Mouse (Mus musculus): ENCODE data around the gene C1ql1. TPM values are rescaled to one million over a fixed set of nuclear protein-coding genes. Genes with fewer than 3 reads are reported as not detected.

Gene C1ql1
- polyA plus RNA-seq, 1 experiment from 2014 or later, result 6.8 TPM

GRCm38 (mm10) chr11:102925351-102925717 is 21.2 kb downstream of the C1ql1 start:
- no peaks in the 10 kb centered on the region for H3K36me3 ChIP-seq (ENCODE audit: control insufficient read depth, insufficient read depth, low read length)
- peaks cover 4% of the 10 kb centered on the region for H3K4me1 ChIP-seq (ENCODE audit: control insufficient read depth, insufficient read depth, low read length)
- WGBS, result 2% methylated on average over 10 of the region's 10 CpGs
- peak overlapping the region; percentile 44 for H3K27ac ChIP-seq (ENCODE audit: low read depth, low read length)
- ATAC-seq (ENCODE audit: low read depth), result 0 out of 2 replicates have a peak, but pooled peaks have one; percentile 24
- H3K4me3 ChIP-seq (ENCODE audit: low read depth, low read length), result peak overlapping the region; percentile 45
- H3K4me2 ChIP-seq (ENCODE audit: low read depth, low read length), result peak overlapping the region; percentile 79
- H3K9me3 ChIP-seq (ENCODE audit: control insufficient read depth, low read length), result no peaks in the 10 kb centered on the region
- peak overlapping the region; percentile 37 for H3K9ac ChIP-seq (replicated peaks; ENCODE audit: low read depth, low read length)
- H3K27me3 ChIP-seq (ENCODE audit: control insufficient read depth, insufficient read depth, low read length), result no peaks in the 10 kb centered on the region

- H3K9me3 ChIP-seq (ENCODE audit: control insufficient read depth, low read length), result no peaks in the 10 kb centered on the region
- H3K36me3 ChIP-seq (ENCODE audit: control insufficient read depth, insufficient read depth, low read length), result no peaks in the 10 kb centered on the region
- ATAC-seq (ENCODE audit: low read depth), result peak; percentile 89
- H3K27me3 ChIP-seq (ENCODE audit: control insufficient read depth, insufficient read depth, low read length), result no peaks in the 10 kb centered on the region
- H3K4me3 ChIP-seq (ENCODE audit: low read depth, low read length), result peak within 1 kb of the TSS; percentile 45
- H3K4me1 ChIP-seq (ENCODE audit: control insufficient read depth, insufficient read depth, low read length), result peaks cover 4% of the 10 kb centered on the region
- H3K4me2 ChIP-seq (ENCODE audit: low read depth, low read length), result peak within 1 kb of the TSS; percentile 79
- H3K9ac ChIP-seq (replicated peaks; ENCODE audit: low read depth, low read length), result peak within 1 kb of the TSS; percentile 37
- H3K27ac ChIP-seq (ENCODE audit: low read depth, low read length), result peak within 1 kb of the TSS; percentile 44
- under 1% methylated on average over 62 of the region's 62 CpGs for WGBS
Observed at GRCm38 (mm10) chr11:102924557-102925350, 21.7 kb downstream of the C1ql1 start, which contains the start of gene Kif18b. Gene Kif18b, minus strand, starts transcription at chr11:102925124.

- H3K27me3 ChIP-seq (ENCODE audit: control insufficient read depth, insufficient read depth, low read length), result no peaks in the 10 kb centered on the region
- no peak for ATAC-seq (ENCODE audit: low read depth)
- peaks cover 4% of the 10 kb centered on the region for H3K4me1 ChIP-seq (ENCODE audit: control insufficient read depth, insufficient read depth, low read length)
- no peaks in the 10 kb centered on the region for H3K36me3 ChIP-seq (ENCODE audit: control insufficient read depth, insufficient read depth, low read length)
- H3K27ac ChIP-seq (ENCODE audit: low read depth, low read length), result no peak overlapping the region
- WGBS, result 75% methylated on average over 6 of the region's 6 CpGs
- H3K9ac ChIP-seq (replicated peaks; ENCODE audit: low read depth, low read length), result no peak overlapping the region
- H3K4me2 ChIP-seq (ENCODE audit: low read depth, low read length), result no peak overlapping the region
- no peaks in the 10 kb centered on the region for H3K9me3 ChIP-seq (ENCODE audit: control insufficient read depth, low read length)
- no peak overlapping the region for H3K4me3 ChIP-seq (ENCODE audit: low read depth, low read length)
Observed at GRCm38 (mm10) chr11:102921491-102921890, 25.0 kb downstream of the C1ql1 start.

- no peaks in the 10 kb centered on the region for H3K9me3 ChIP-seq (ENCODE audit: control insufficient read depth, low read length)
- ATAC-seq (ENCODE audit: low read depth), result no peak
- no peak overlapping the region for H3K4me2 ChIP-seq (ENCODE audit: low read depth, low read length)
- no peak overlapping the region for H3K27ac ChIP-seq (ENCODE audit: low read depth, low read length)
- 68% methylated on average over 4 of the region's 4 CpGs for WGBS
- no peak overlapping the region for H3K4me3 ChIP-seq (ENCODE audit: low read depth, low read length)
- H3K36me3 ChIP-seq (ENCODE audit: control insufficient read depth, insufficient read depth, low read length), result no peaks in the 10 kb centered on the region
- no peak overlapping the region for H3K9ac ChIP-seq (replicated peaks; ENCODE audit: low read depth, low read length)
- H3K4me1 ChIP-seq (ENCODE audit: control insufficient read depth, insufficient read depth, low read length), result no peaks in the 10 kb centered on the region
- no peaks in the 10 kb centered on the region for H3K27me3 ChIP-seq (ENCODE audit: control insufficient read depth, insufficient read depth, low read length)
Observed at GRCm38 (mm10) chr11:102918077-102918476, 28.4 kb downstream of the C1ql1 start.

- H3K27me3 ChIP-seq (ENCODE audit: control insufficient read depth, insufficient read depth, low read length), result no peaks in the 10 kb centered on the region
- no peaks in the 10 kb centered on the region for H3K4me1 ChIP-seq (ENCODE audit: control insufficient read depth, insufficient read depth, low read length)
- no peaks in the 10 kb centered on the region for H3K9me3 ChIP-seq (ENCODE audit: control insufficient read depth, low read length)
- H3K36me3 ChIP-seq (ENCODE audit: control insufficient read depth, insufficient read depth, low read length), result no peaks in the 10 kb centered on the region
- 91% methylated on average over 9 of the region's 9 CpGs for WGBS
- H3K27ac ChIP-seq (ENCODE audit: low read depth, low read length), result no peak overlapping the region
- H3K4me2 ChIP-seq (ENCODE audit: low read depth, low read length), result no peak overlapping the region
- H3K9ac ChIP-seq (replicated peaks; ENCODE audit: low read depth, low read length), result no peak overlapping the region
- ATAC-seq (ENCODE audit: low read depth), result no peak
- no peak overlapping the region for H3K4me3 ChIP-seq (ENCODE audit: low read depth, low read length)
Observed at GRCm38 (mm10) chr11:102915380-102915779, 31.1 kb downstream of the C1ql1 start.

GRCm38 (mm10) chr11:102911376-102911775 is 35.1 kb downstream of the C1ql1 start:
- H3K27ac ChIP-seq (ENCODE audit: low read depth, low read length), result no peak overlapping the region
- no peak overlapping the region for H3K4me3 ChIP-seq (ENCODE audit: low read depth, low read length)
- H3K27me3 ChIP-seq (ENCODE audit: control insufficient read depth, insufficient read depth, low read length), result no peaks in the 10 kb centered on the region
- H3K9ac ChIP-seq (replicated peaks; ENCODE audit: low read depth, low read length), result no peak overlapping the region
- no peaks in the 10 kb centered on the region for H3K36me3 ChIP-seq (ENCODE audit: control insufficient read depth, insufficient read depth, low read length)
- 61% methylated on average over 7 of the region's 7 CpGs for WGBS
- no peak for ATAC-seq (ENCODE audit: low read depth)
- no peak overlapping the region for H3K4me2 ChIP-seq (ENCODE audit: low read depth, low read length)
- no peaks in the 10 kb centered on the region for H3K4me1 ChIP-seq (ENCODE audit: control insufficient read depth, insufficient read depth, low read length)
- H3K9me3 ChIP-seq (ENCODE audit: control insufficient read depth, low read length), result no peaks in the 10 kb centered on the region

- ATAC-seq (ENCODE audit: low read depth), result no peak
- no peak overlapping the region for H3K4me2 ChIP-seq (ENCODE audit: low read depth, low read length)
- H3K9ac ChIP-seq (replicated peaks; ENCODE audit: low read depth, low read length), result no peak overlapping the region
- no peaks in the 10 kb centered on the region for H3K27me3 ChIP-seq (ENCODE audit: control insufficient read depth, insufficient read depth, low read length)
- H3K27ac ChIP-seq (ENCODE audit: low read depth, low read length), result no peak overlapping the region
- peaks cover 10% of the 10 kb centered on the region for H3K4me1 ChIP-seq (ENCODE audit: control insufficient read depth, insufficient read depth, low read length)
- no peaks in the 10 kb centered on the region for H3K36me3 ChIP-seq (ENCODE audit: control insufficient read depth, insufficient read depth, low read length)
- H3K9me3 ChIP-seq (ENCODE audit: control insufficient read depth, low read length), result no peaks in the 10 kb centered on the region
- 65% methylated on average over 7 of the region's 7 CpGs for WGBS
- no peak overlapping the region for H3K4me3 ChIP-seq (ENCODE audit: low read depth, low read length)
Observed at GRCm38 (mm10) chr11:102903654-102904053, 42.8 kb downstream of the C1ql1 start.

GRCm38 (mm10) chr11:102902107-102902506 is 44.4 kb downstream of the C1ql1 start:
- ATAC-seq (ENCODE audit: low read depth), result no peak
- WGBS, result 87% methylated on average over 5 of the region's 5 CpGs

GRCm38 (mm10) chr11:102901199-102901598 is 45.3 kb downstream of the C1ql1 start:
- Histone ChIP-seq H3K9me3 (ENCODE audit: control insufficient read depth, low read length) (no peaks in the 10 kb centered on the region), H3K27me3 (ENCODE audit: control insufficient read depth, insufficient read depth, low read length) (no peaks in the 10 kb centered on the region), H3K4me2 (ENCODE audit: low read depth, low read length) (no peak overlapping the region), H3K36me3 (ENCODE audit: control insufficient read depth, insufficient read depth, low read length) (no peaks in the 10 kb centered on the region), H3K4me3 (ENCODE audit: low read depth, low read length) (no peak overlapping the region), H3K4me1 (ENCODE audit: control insufficient read depth, insufficient read depth, low read length) (peaks cover 10% of the 10 kb centered on the region), H3K27ac (ENCODE audit: low read depth, low read length) (no peak overlapping the region), H3K9ac (replicated peaks; ENCODE audit: low read depth, low read length) (no peak overlapping the region)
- 0 out of 2 replicates have a peak, but pooled peaks have one; percentile 9 for ATAC-seq (ENCODE audit: low read depth)
- WGBS, result 62% methylated on average over 4 of the region's 4 CpGs

More at GRCm38 (mm10) chr11:102902107-102902506, 44.4 kb downstream of the C1ql1 start:
- H3K9me3 ChIP-seq (ENCODE audit: control insufficient read depth, low read length), result no peaks in the 10 kb centered on the region
- no peak overlapping the region for H3K27ac ChIP-seq (ENCODE audit: low read depth, low read length)
- no peaks in the 10 kb centered on the region for H3K27me3 ChIP-seq (ENCODE audit: control insufficient read depth, insufficient read depth, low read length)
- no peaks in the 10 kb centered on the region for H3K36me3 ChIP-seq (ENCODE audit: control insufficient read depth, insufficient read depth, low read length)
- no peak overlapping the region for H3K9ac ChIP-seq (replicated peaks; ENCODE audit: low read depth, low read length)
- H3K4me1 ChIP-seq (ENCODE audit: control insufficient read depth, insufficient read depth, low read length), result peaks cover 10% of the 10 kb centered on the region
- no peak overlapping the region for H3K4me3 ChIP-seq (ENCODE audit: low read depth, low read length)
- H3K4me2 ChIP-seq (ENCODE audit: low read depth, low read length), result no peak overlapping the region

Data from neural tube, embryonic 14.5 days (tissue).